Mouse (Mus musculus): ENCODE results near the gene Prdm4. TPM values are rescaled to one million over a fixed set of nuclear protein-coding genes. Genes with fewer than 3 reads are reported as not detected.

The Prdm4 gene
- polyA plus RNA-seq (2014; fragmentation: Nextera tagmentation; extraction: Ambion mirVana) = 31.0 and 39.1 TPM in 2 replicates

DNA sequence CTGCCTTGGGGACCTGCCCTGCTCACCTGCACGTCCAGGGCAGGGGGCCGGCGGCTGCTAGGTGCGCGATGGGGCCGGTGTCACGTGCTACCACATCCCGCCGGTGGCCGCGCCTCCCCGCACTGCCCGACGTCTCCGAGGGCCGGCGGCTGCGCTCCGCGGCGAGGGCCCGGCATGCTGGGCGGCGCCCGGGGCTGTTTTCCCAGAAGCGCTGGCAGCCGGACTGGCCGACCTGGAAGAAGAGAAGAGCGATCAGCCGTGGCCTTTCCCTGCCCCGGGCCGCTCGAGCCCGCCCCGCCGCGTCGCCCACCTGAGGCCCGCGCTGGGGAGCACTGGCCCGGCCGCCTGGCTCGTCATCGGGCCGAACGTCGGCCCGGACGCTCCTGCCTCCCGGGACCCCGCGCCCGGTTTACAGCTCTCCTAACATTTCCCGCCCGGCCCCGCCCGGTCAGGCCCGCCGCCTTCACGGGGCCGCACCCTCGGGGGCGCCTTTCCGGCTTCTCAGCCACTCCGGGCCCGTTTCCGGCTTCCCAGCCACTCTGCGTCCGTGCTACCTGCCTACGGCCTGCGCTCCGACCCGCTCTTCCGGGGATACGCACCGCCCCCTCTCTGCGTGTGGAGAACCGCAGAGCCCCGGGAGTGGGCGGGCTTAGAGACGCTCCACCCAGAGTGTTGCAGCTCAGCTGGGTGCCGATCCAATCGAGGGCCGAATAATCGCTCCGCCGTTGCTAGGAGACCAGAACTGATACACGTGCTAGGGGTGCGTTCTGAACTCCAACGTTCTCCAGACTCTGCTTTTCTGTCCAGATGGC is at the start of gene Prdm4:
TSS of gene Prdm4 (minus strand) at position 645 of the 812 bp plus-strand sequence.
- Histone ChIP-seq H3K36me3 (replicated peaks; ENCODE audit: control insufficient read depth, insufficient read depth) (peaks cover 29% of the 10 kb centered on the region), H3K9me3 (ENCODE audit: control insufficient read depth, low read length) (no peaks in the 10 kb centered on the region), H3K4me2 (replicated peaks) (peak within 1 kb of the TSS; percentile 85), H3K27me3 (ENCODE audit: control insufficient read depth, insufficient read depth, low read length) (no peaks in the 10 kb centered on the region), H3K4me1 (replicated peaks; ENCODE audit: control insufficient read depth, insufficient read depth, low read length) (peaks cover 15% of the 10 kb centered on the region), H3K4me3 (replicated peaks; ENCODE audit: low read length) (peak within 1 kb of the TSS; percentile 98), H3K27ac (peak within 1 kb of the TSS; percentile 84), H3K9ac (peak within 1 kb of the TSS; percentile 92)
- WGBS = under 1% methylated on average over 73 of the region's 90 CpGs
- ATAC-seq (ENCODE audit: low FRiP score) = peak; percentile 100
- peak; percentile 98 for DNase-seq (ENCODE audit: low spot score)

DNA sequence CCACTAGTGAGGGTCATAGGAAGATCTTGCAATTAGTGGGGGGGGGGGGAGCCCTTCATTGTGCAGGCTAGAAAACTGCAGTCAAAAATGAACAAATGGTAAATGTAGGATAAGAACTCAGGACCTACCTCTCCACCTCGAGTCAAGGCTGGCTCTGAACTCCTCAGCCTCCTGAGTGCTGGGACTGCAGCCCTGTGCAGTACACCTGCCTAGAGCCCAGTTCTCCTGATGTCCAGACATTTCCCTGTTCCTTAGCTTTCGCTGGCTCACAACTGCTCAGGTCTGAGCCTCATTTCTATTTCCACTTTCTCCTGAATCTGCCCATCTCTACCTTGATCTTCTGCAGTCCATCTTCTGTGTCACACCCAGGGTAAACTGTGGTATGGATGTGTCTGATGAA is 49.5 kb upstream of the Prdm4 start:
- ATAC-seq (ENCODE audit: low FRiP score) (no peak), DNase-seq (ENCODE audit: low spot score) (no peak)
- WGBS = 70% methylated on average over 2 of the region's 2 CpGs
- no peak overlapping the region for H3K4me2 ChIP-seq (replicated peaks)
- H3K27ac ChIP-seq = no peak overlapping the region
- no peak overlapping the region for H3K9ac ChIP-seq
- H3K9me3 ChIP-seq (ENCODE audit: control insufficient read depth, low read length) = no peaks in the 10 kb centered on the region
- no peak overlapping the region for H3K4me3 ChIP-seq (replicated peaks; ENCODE audit: low read length)
- no peaks in the 10 kb centered on the region for H3K4me1 ChIP-seq (replicated peaks; ENCODE audit: control insufficient read depth, insufficient read depth, low read length)
- H3K36me3 ChIP-seq (replicated peaks; ENCODE audit: control insufficient read depth, insufficient read depth) = no peaks in the 10 kb centered on the region
- no peaks in the 10 kb centered on the region for H3K27me3 ChIP-seq (ENCODE audit: control insufficient read depth, insufficient read depth, low read length)

DNA sequence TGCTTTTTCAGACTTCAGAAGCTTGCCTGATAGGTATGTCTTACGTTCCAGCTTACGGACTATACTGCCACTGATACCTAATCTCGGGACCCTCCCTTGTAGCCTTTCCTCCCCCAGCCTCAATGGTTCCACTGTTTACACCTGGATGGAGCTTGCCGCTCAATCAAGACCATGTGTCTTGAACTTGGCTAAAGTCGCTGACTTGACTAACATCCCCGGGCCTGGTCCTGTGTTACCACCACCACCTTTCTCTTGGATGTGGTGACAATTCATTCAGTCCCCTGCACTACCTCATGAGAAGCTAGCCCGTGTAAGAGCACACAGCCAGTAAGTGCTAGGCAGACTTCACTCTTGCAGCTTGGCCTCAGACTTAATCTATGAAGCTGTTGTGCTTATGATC is 47.4 kb upstream of the Prdm4 start:
- Histone ChIP-seq H3K9me3 (ENCODE audit: control insufficient read depth, low read length) (no peaks in the 10 kb centered on the region), H3K27me3 (ENCODE audit: control insufficient read depth, insufficient read depth, low read length) (no peaks in the 10 kb centered on the region), H3K4me2 (replicated peaks) (no peak overlapping the region), H3K4me1 (replicated peaks; ENCODE audit: control insufficient read depth, insufficient read depth, low read length) (no peaks in the 10 kb centered on the region), H3K36me3 (replicated peaks; ENCODE audit: control insufficient read depth, insufficient read depth) (no peaks in the 10 kb centered on the region), H3K9ac (no peak overlapping the region), H3K4me3 (replicated peaks; ENCODE audit: low read length) (no peak overlapping the region), H3K27ac (no peak overlapping the region)
- DNase-seq (ENCODE audit: low spot score) = no peak
- ATAC-seq (ENCODE audit: low FRiP score) = no peak
- WGBS = 91% methylated on average over 7 of the region's 7 CpGs

DNA sequence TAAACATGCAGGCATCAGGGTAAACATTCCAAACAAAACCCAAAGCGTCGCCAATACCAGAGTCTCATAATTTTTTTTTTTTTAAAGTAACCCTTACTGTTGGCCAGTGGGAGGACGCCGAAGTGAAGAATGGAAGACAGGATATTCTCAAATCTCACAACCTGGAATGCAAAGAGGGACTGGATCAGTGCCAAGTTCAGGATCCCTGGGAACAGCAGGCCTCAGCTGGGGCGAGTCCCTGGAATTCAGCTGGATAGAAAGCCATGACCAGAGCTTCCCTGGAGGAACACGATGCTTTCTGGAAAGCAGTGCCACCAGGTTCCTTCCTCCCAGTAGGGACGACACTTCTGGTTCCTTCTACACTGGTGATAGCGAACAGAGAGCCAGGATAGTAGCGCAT is 46.0 kb upstream of the Prdm4 start:
- H3K9ac ChIP-seq = no peak overlapping the region
- H3K9me3 ChIP-seq (ENCODE audit: control insufficient read depth, low read length) = no peaks in the 10 kb centered on the region
- H3K27me3 ChIP-seq (ENCODE audit: control insufficient read depth, insufficient read depth, low read length) = no peaks in the 10 kb centered on the region
- H3K27ac ChIP-seq = no peak overlapping the region
- no peak overlapping the region for H3K4me3 ChIP-seq (replicated peaks; ENCODE audit: low read length)
- 78% methylated on average over 9 of the region's 9 CpGs for WGBS
- no peaks in the 10 kb centered on the region for H3K36me3 ChIP-seq (replicated peaks; ENCODE audit: control insufficient read depth, insufficient read depth)
- ATAC-seq (ENCODE audit: low FRiP score) (no peak), DNase-seq (ENCODE audit: low spot score) (no peak)
- no peaks in the 10 kb centered on the region for H3K4me1 ChIP-seq (replicated peaks; ENCODE audit: control insufficient read depth, insufficient read depth, low read length)
- no peak overlapping the region for H3K4me2 ChIP-seq (replicated peaks)

DNA sequence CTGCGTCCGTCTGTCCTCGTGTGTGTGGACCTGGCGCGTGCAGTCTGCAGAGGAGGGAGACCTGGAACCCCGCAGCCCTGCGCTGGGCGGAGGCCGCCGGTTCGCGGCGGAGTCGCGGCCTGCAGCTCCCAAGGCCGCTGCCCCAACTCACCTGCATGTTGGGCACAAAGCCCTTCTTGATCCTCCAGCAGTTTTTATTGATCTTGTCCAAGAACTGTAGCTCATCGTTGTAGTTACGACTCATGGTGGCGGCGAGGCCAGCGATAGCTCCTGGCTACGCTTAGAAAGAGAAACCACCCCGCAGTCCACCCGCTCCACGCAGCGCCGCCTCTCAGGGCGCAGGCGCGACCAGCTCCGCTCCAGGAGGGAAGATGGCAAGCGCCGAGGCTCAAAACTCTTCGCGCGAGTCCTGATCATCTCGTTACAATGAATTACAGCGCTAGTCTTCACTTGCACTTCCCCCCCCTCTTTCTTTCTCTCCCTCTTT is 40.6 kb upstream of the Prdm4 start, which contains the start of gene Rtcb:
TSS of gene Rtcb (minus strand) at position 360 of the 487 bp plus-strand sequence.
- Histone ChIP-seq H3K27me3 (ENCODE audit: control insufficient read depth, insufficient read depth, low read length) (no peaks in the 10 kb centered on the region), H3K4me2 (replicated peaks) (peak within 1 kb of the TSS; percentile 72), H3K27ac (peak within 1 kb of the TSS; percentile 78; the same call in 1 of the 2 replicates), H3K9ac (peak within 1 kb of the TSS; percentile 92), H3K4me1 (replicated peaks; ENCODE audit: control insufficient read depth, insufficient read depth, low read length) (peaks cover 5% of the 10 kb centered on the region), H3K9me3 (ENCODE audit: control insufficient read depth, low read length) (no peaks in the 10 kb centered on the region), H3K36me3 (replicated peaks; ENCODE audit: control insufficient read depth, insufficient read depth) (peaks cover 27% of the 10 kb centered on the region), H3K4me3 (replicated peaks; ENCODE audit: low read length) (peak within 1 kb of the TSS; percentile 84)
- ATAC-seq (ENCODE audit: low FRiP score) (peak; percentile 94), DNase-seq (ENCODE audit: low spot score) (peak; percentile 99)
- 0% methylated on average over 38 of the region's 38 CpGs for WGBS

DNA sequence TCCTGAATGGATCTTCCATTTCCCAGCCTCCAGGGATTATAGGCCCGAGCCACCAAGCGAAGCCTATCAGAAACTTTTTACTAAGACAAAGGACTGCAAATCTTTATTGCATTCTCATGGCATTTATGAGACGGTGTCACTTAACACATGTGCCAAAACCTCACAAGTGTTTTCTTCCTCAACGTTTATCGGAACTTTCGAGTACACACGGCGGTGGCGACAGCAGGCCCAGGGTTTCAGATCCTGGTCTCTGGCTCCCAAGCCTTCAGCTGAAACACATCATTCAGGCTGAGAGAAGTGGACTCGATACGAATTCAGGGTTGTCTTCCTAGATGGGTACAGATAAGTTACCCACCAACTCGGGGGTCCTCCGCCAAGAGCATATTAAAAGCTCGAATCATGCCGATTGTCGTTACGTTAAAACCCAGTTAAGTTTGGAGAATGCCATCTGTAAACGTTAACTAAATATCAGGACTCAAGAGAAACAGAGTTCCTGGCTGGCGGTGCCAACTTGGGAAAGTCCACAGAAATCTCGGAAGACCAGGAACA is 40.0 kb upstream of the Prdm4 start:
- Histone ChIP-seq H3K36me3 (replicated peaks; ENCODE audit: control insufficient read depth, insufficient read depth) (peaks cover 32% of the 10 kb centered on the region), H3K27ac (peak overlapping the region; percentile 78; the same call in 1 of the 2 replicates), H3K4me3 (replicated peaks; ENCODE audit: low read length) (peak overlapping the region; percentile 84), H3K4me1 (replicated peaks; ENCODE audit: control insufficient read depth, insufficient read depth, low read length) (peaks cover 5% of the 10 kb centered on the region), H3K4me2 (replicated peaks) (peak overlapping the region; percentile 72), H3K9me3 (ENCODE audit: control insufficient read depth, low read length) (no peaks in the 10 kb centered on the region), H3K9ac (peak overlapping the region; percentile 92), H3K27me3 (ENCODE audit: control insufficient read depth, insufficient read depth, low read length) (no peaks in the 10 kb centered on the region)
- ATAC-seq (ENCODE audit: low FRiP score) = no peak
- DNase-seq (ENCODE audit: low spot score) = no peak
- WGBS = 7% methylated on average over 20 of the region's 20 CpGs

DNA sequence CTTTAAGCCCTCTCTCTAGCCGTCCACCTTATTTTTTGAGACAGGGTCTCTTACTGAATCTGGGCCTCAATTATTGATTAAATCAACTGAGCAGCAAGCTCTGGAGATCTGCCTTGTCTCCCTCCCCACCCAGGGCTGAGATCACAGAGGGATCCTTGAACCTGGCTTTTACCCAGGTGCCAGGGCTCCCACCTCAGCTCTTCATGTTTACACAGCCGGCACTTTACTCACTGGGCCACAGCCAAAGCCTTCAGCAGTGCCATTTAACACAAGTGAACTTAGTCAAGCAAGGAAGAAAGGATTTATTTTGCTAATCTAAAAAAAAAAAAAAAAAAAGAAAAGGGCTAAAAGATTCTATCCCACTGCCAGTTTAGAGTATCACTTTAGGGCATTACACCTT is 37.5 kb upstream of the Prdm4 start:
- H3K4me2 ChIP-seq (replicated peaks) = no peak overlapping the region
- no peak overlapping the region for H3K4me3 ChIP-seq (replicated peaks; ENCODE audit: low read length)
- WGBS = 88% methylated on average over 2 of the region's 2 CpGs
- peaks cover 5% of the 10 kb centered on the region for H3K4me1 ChIP-seq (replicated peaks; ENCODE audit: control insufficient read depth, insufficient read depth, low read length)
- H3K9ac ChIP-seq = no peak overlapping the region
- ATAC-seq (ENCODE audit: low FRiP score) (no peak), DNase-seq (ENCODE audit: low spot score) (no peak)
- H3K27ac ChIP-seq = no peak overlapping the region
- no peaks in the 10 kb centered on the region for H3K27me3 ChIP-seq (ENCODE audit: control insufficient read depth, insufficient read depth, low read length)
- H3K9me3 ChIP-seq (ENCODE audit: control insufficient read depth, low read length) = no peaks in the 10 kb centered on the region
- H3K36me3 ChIP-seq (replicated peaks; ENCODE audit: control insufficient read depth, insufficient read depth) = peaks cover 58% of the 10 kb centered on the region

DNA sequence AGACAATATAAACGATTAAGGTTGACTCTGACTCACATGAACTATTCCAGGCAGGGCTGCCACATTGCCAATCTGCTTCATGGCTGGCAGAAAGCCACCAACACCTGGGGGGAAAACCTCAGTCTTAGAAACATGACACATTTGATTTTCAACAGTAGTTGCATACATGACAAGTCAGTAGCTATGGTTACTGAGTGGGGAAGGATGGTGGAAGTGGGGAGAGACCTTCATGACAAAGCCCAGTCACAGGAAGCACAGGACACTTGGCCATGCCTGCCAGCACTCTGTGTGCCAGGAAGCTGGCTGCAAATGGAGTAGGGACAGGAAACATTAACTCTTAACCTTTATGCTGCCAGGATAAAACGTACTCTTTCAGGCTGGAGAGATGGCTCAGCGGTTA is 36.5 kb upstream of the Prdm4 start:
- WGBS = 89% methylated on average over 3 of the region's 3 CpGs

DNA sequence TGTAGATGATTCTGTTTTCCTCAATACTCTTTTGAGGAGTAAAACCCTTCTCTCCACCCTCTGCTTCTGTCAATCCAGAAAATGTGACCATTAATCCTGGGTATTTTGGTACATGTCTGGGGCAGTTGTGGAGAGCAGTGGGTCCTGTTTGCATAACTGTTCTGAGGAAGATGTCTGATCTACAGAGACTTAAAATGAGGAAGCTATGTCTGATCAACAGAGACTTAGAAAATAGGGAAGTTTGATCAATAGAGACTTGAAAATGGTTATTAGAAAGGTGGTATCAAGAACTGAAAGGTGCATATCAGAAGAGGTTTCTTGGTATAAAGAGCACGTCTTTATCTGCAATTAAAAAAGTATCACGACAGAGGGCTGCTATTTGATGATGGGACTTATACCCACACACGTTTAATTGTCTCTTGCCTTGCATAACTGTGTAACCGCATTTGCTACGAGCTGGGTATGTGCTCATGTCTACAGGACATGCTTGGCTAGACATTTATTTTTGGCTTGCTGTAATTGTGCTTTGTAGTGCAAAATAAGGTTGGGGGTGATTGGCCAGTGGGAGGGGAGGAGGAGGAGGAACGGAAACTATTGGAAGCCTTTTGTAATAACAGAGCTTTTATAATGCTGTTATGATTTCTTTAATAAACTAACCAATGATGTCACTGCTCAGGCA is 35.0 kb upstream of the Prdm4 start:
- 90% methylated on average over 6 of the region's 6 CpGs for WGBS
- no peaks in the 10 kb centered on the region for H3K9me3 ChIP-seq (ENCODE audit: control insufficient read depth, low read length)
- ATAC-seq (ENCODE audit: low FRiP score) (no peak), DNase-seq (ENCODE audit: low spot score) (no peak)
- peaks cover 82% of the 10 kb centered on the region for H3K36me3 ChIP-seq (replicated peaks; ENCODE audit: control insufficient read depth, insufficient read depth)
- no peaks in the 10 kb centered on the region for H3K27me3 ChIP-seq (ENCODE audit: control insufficient read depth, insufficient read depth, low read length)
- H3K9ac ChIP-seq = no peak overlapping the region
- H3K4me2 ChIP-seq (replicated peaks) = no peak overlapping the region
- peaks cover 4% of the 10 kb centered on the region for H3K4me1 ChIP-seq (replicated peaks; ENCODE audit: control insufficient read depth, insufficient read depth, low read length)
- H3K27ac ChIP-seq = no peak overlapping the region
- no peak overlapping the region for H3K4me3 ChIP-seq (replicated peaks; ENCODE audit: low read length)

More for the DNA sequence above, 36.5 kb upstream of the Prdm4 start:
- no peak overlapping the region for H3K9ac ChIP-seq
- no peaks in the 10 kb centered on the region for H3K27me3 ChIP-seq (ENCODE audit: control insufficient read depth, insufficient read depth, low read length)
- no peak for ATAC-seq (ENCODE audit: low FRiP score)
- H3K9me3 ChIP-seq (ENCODE audit: control insufficient read depth, low read length) = no peaks in the 10 kb centered on the region
- H3K4me1 ChIP-seq (replicated peaks; ENCODE audit: control insufficient read depth, insufficient read depth, low read length) = peaks cover 5% of the 10 kb centered on the region
- peaks cover 68% of the 10 kb centered on the region for H3K36me3 ChIP-seq (replicated peaks; ENCODE audit: control insufficient read depth, insufficient read depth)
- H3K4me3 ChIP-seq (replicated peaks; ENCODE audit: low read length) = no peak overlapping the region
- no peak for DNase-seq (ENCODE audit: low spot score)
- H3K27ac ChIP-seq = no peak overlapping the region
- no peak overlapping the region for H3K4me2 ChIP-seq (replicated peaks)
